Mouse (Mus musculus) kidney, embryonic 14.5 days (tissue): ENCODE measurements around the gene Cdkl5. TPM values are rescaled to one million over a fixed set of nuclear protein-coding genes. Genes with fewer than 3 reads are reported as not detected.

ENCODE experiments used
- ATAC-seq: fragments of 200-750 bp; cut with Nextera tagmentation; 2 replicates; pipeline ENCODE4 v1.8.0; 2017; ENCODE audit warnings: moderate number of reproducible peaks, mild to moderate bottlenecking, moderate TSS enrichment, moderate library complexity; ENCODE audit not compliant: low FRiP score, low TSS enrichment
- H3K27ac ChIP-seq: fragments of 300-500 bp; sonication (generic); 2 replicates; pipeline ENCODE4 v1.5.1; 2014; ENCODE audit warnings: low read depth, mild to moderate bottlenecking, low read length, moderate library complexity, mixed read lengths
- H3K27me3 ChIP-seq: fragments of 300-500 bp; sonication (generic); 2 replicates; pipeline ENCODE4 v1.6.1; 2014; ENCODE audit warnings: mild to moderate bottlenecking, low read length; ENCODE audit not compliant: control insufficient read depth, insufficient read depth
- H3K36me3 ChIP-seq: fragments of 300-500 bp; sonication (generic); 2 replicates; pipeline ENCODE4 v1.6.1; 2014; ENCODE audit warnings: low read length, mixed read lengths; ENCODE audit not compliant: control insufficient read depth, insufficient read depth
- H3K4me1 ChIP-seq: fragments of 300-500 bp; sonication (generic); 2 replicates; pipeline ENCODE4 v1.6.1; 2014; ENCODE audit warnings: low read length, mixed read lengths; ENCODE audit not compliant: control insufficient read depth, insufficient read depth
- H3K4me2 ChIP-seq: fragments of 300-500 bp; sonication (generic); replicated peaks from 2 replicates; pipeline ENCODE4 v1.6.1; 2014; ENCODE audit warnings: low read depth, mild to moderate bottlenecking, low read length
- H3K4me3 ChIP-seq: fragments of 300-500 bp; sonication (generic); 2 replicates; pipeline ENCODE4 v1.5.1; 2014; ENCODE audit warnings: mild to moderate bottlenecking, low read length
- H3K9ac ChIP-seq: fragments of 300-500 bp; sonication (generic); 2 replicates; pipeline ENCODE4 v1.6.1; 2014; ENCODE audit warnings: low read depth, mild to moderate bottlenecking, low read length, moderate library complexity
- H3K9me3 ChIP-seq: fragments of 300-500 bp; sonication (generic); 2 replicates; pipeline ENCODE4 v1.6.1; 2016; ENCODE audit warnings: low read length; ENCODE audit not compliant: control insufficient read depth
- WGBS: fragments of 180-500 bp; shearing (Covaris S2); extraction: QIAGEN DNeasy Blood & Tissue Kit; methylation state at CpG from one replicate; pipeline ENCODE4 v1.1.7; 2014; 5-methylcytosine and 5-hydroxymethylcytosine counted together
- polyA plus RNA-seq: library from polyadenylated mRNA; unstranded; fragments of >200 nt; fragmentation: Nextera tagmentation; extraction: Ambion mirVana; gene quantifications from 2 replicates; pipeline ENCODE4 v1.2.1, GENCODE M21; 2014

Gene Cdkl5
- 2.5 and 2.8 TPM in 2 replicates for polyA plus RNA-seq

GRCm38 (mm10) chrX:160994543-160995121 lies at the start of gene Cdkl5:
Cdkl5 (minus strand) TSS chrX:160994704.
- Histone ChIP-seq H3K36me3 (no peaks in the 10 kb centered on the region), H3K27ac (peak within 1 kb of the TSS; percentile 37; the same call in 1 of the 2 replicates), H3K27me3 (peaks cover 3% of the 10 kb centered on the region; the same call in 1 of the 2 replicates), H3K9me3 (no peaks in the 10 kb centered on the region), H3K4me2 (peak within 1 kb of the TSS; percentile 51), H3K4me1 (0 out of 2 replicates have a peak, but pooled peaks cover 2% of the 10 kb centered on the region), H3K4me3 (peak within 1 kb of the TSS; percentile 53), H3K9ac (peak within 1 kb of the TSS; percentile 49)
- ATAC-seq: peak; percentile 97
- WGBS: 32% methylated on average over 53 of the region's 53 CpGs

- H3K4me3 ChIP-seq: no peak overlapping the region
- peak; percentile 28; the same call in 1 of the 2 replicates for ATAC-seq
- H3K9me3 ChIP-seq: no peaks in the 10 kb centered on the region
- H3K27ac ChIP-seq: no peak overlapping the region
- H3K27me3 ChIP-seq: no peaks in the 10 kb centered on the region
- no peak overlapping the region for H3K4me2 ChIP-seq
- WGBS: 44% methylated on average over 3 of the region's 3 CpGs
- H3K9ac ChIP-seq: no peak overlapping the region
- H3K36me3 ChIP-seq: no peaks in the 10 kb centered on the region
- H3K4me1 ChIP-seq: no peaks in the 10 kb centered on the region
Measured at GRCm38 (mm10) chrX:161033235-161033803, 38.8 kb upstream of the Cdkl5 start.

GRCm38 (mm10) chrX:161032423-161032822 lies 37.9 kb upstream of the Cdkl5 start:
- Histone ChIP-seq H3K4me2 (no peak overlapping the region), H3K9me3 (no peaks in the 10 kb centered on the region), H3K4me1 (no peaks in the 10 kb centered on the region), H3K27ac (no peak overlapping the region), H3K4me3 (no peak overlapping the region), H3K27me3 (no peaks in the 10 kb centered on the region), H3K9ac (no peak overlapping the region), H3K36me3 (no peaks in the 10 kb centered on the region)
- ATAC-seq: no peak
- WGBS: 54% methylated on average over 2 of the region's 2 CpGs

- H3K4me3 ChIP-seq: no peak overlapping the region
- H3K36me3 ChIP-seq: no peaks in the 10 kb centered on the region
- H3K27ac ChIP-seq: no peak overlapping the region
- H3K9ac ChIP-seq: no peak overlapping the region
- no peaks in the 10 kb centered on the region for H3K9me3 ChIP-seq
- no peak for ATAC-seq
- no peak overlapping the region for H3K4me2 ChIP-seq
- no peaks in the 10 kb centered on the region for H3K27me3 ChIP-seq
- no peaks in the 10 kb centered on the region for H3K4me1 ChIP-seq
Measured at GRCm38 (mm10) chrX:161030233-161030632, 35.7 kb upstream of the Cdkl5 start.

DNA sequence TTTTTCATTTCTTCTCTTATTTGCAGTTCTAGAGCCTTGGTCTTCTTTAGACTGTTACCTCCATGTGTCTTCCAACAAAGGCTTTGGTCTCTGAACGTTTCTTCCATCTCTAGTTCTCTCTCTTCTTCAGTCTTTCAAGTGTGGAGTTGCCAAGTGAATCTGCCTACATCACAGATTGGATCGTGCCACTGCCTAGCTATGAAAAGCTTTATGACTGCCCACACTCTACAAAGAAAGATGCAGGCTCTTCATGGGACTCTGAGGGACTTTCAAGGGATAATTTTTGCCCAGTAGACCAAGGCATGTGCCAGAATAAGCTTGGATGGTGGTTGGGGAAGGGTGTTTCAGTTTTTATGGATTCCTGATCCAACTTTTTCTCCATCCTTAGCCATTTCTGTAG lies 30.0 kb upstream of the Cdkl5 start:
- no peak overlapping the region for H3K4me3 ChIP-seq
- H3K9ac ChIP-seq: no peak overlapping the region
- no peak for ATAC-seq
- H3K27ac ChIP-seq: no peak overlapping the region
- H3K4me2 ChIP-seq: no peak overlapping the region
- 71% methylated on average over 2 of the region's 2 CpGs for WGBS
- H3K27me3 ChIP-seq: no peaks in the 10 kb centered on the region
- no peaks in the 10 kb centered on the region for H3K36me3 ChIP-seq
- no peaks in the 10 kb centered on the region for H3K9me3 ChIP-seq
- H3K4me1 ChIP-seq: no peaks in the 10 kb centered on the region

- H3K36me3 ChIP-seq: no peaks in the 10 kb centered on the region
- H3K4me3 ChIP-seq: no peak overlapping the region
- no peaks in the 10 kb centered on the region for H3K27me3 ChIP-seq
- H3K4me2 ChIP-seq: no peak overlapping the region
- 78% methylated on average over 7 of the region's 7 CpGs for WGBS
- no peak overlapping the region for H3K27ac ChIP-seq
- H3K9me3 ChIP-seq: no peaks in the 10 kb centered on the region
- ATAC-seq: no peak
- no peak overlapping the region for H3K9ac ChIP-seq
- no peaks in the 10 kb centered on the region for H3K4me1 ChIP-seq
Measured at GRCm38 (mm10) chrX:161021548-161021947, 27.0 kb upstream of the Cdkl5 start.

GRCm38 (mm10) chrX:161018179-161018578 lies 23.7 kb upstream of the Cdkl5 start:
- no peak overlapping the region for H3K9ac ChIP-seq
- no peak overlapping the region for H3K4me3 ChIP-seq
- no peak overlapping the region for H3K27ac ChIP-seq
- H3K9me3 ChIP-seq: no peaks in the 10 kb centered on the region
- WGBS: 68% methylated on average over 1 of the region's 1 CpGs
- H3K4me1 ChIP-seq: no peaks in the 10 kb centered on the region
- no peaks in the 10 kb centered on the region for H3K27me3 ChIP-seq
- no peak for ATAC-seq
- H3K36me3 ChIP-seq: no peaks in the 10 kb centered on the region
- no peak overlapping the region for H3K4me2 ChIP-seq

DNA sequence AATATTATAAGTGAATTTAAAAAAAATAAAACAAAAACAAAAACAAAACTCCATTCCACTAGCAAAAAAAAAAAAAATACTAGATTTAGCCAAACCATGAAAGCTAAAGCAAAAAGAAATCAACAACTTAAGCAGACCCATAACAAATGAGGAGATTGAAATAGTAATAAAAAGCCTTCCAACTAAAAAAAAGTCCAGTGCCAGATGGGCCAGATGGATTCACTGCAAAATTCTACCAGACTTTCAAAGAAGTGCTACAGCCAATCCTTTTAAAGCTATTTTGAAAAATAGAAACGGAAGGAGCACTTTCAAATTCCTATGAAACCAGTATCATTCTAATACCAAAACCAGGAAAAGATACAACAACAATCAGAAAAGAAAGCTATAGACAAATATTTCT lies 11.8 kb upstream of the Cdkl5 start:
- 91% methylated on average over 1 of the region's 1 CpGs for whole genome bisulfite sequencing
- Histone ChIP-seq H3K36me3 (no peaks in the 10 kb centered on the region), H3K27me3 (no peaks in the 10 kb centered on the region), H3K4me1 (no peaks in the 10 kb centered on the region), H3K4me2 (no peak overlapping the region), H3K27ac (no peak overlapping the region), H3K4me3 (no peak overlapping the region), H3K9me3 (no peaks in the 10 kb centered on the region), H3K9ac (no peak overlapping the region)
- ATAC-seq: no peak

DNA sequence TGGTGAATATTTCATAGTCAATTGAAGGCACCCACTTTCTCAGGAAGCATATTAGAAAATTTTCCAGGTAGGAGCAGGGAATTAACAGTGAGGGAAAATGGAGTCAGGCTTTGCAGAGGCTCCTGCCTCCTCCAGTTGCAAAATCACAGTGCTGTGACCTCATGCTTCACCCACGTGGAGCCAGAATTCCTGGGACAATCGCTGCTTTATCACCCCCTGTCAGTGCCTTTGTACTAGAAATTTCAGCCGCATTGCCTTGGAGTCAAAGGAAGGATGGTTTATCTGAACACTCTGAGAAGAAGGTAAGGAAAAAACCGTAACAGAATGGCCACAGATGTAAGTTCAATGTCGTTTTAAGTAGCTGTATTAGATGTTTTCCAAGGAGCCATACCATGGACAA lies 1.5 kb upstream of the Cdkl5 start:
- no peak overlapping the region for H3K9ac ChIP-seq

More for the DNA sequence above, 1.5 kb upstream of the Cdkl5 start:
- ATAC-seq: no peak
- Histone ChIP-seq H3K4me1 (0 out of 2 replicates have a peak, but pooled peaks cover 2% of the 10 kb centered on the region), H3K27me3 (peaks cover 3% of the 10 kb centered on the region; the same call in 1 of the 2 replicates), H3K4me3 (no peak overlapping the region), H3K9me3 (no peaks in the 10 kb centered on the region), H3K36me3 (no peaks in the 10 kb centered on the region), H3K27ac (no peak overlapping the region), H3K4me2 (no peak overlapping the region; the same call in 1 of the 2 replicates)
- whole genome bisulfite sequencing: 37% methylated on average over 5 of the region's 5 CpGs
